Mouse (Mus musculus) spleen, postnatal 4 days (tissue): ENCODE measurements at regions not wholly inside any gene's neighbourhood (a gene's known extent, or its start where the extent isn't known, plus 50 kb on each side); places are given as distances from the start of the nearest gene placed in this dataset.

Experiments
- DNase-seq, 2 experiments: peaks; one replicate each; pipeline ENCODE4 v3.0.0; 2022; ENCODE audit warnings: low spot score in 2 of 2

DNA sequence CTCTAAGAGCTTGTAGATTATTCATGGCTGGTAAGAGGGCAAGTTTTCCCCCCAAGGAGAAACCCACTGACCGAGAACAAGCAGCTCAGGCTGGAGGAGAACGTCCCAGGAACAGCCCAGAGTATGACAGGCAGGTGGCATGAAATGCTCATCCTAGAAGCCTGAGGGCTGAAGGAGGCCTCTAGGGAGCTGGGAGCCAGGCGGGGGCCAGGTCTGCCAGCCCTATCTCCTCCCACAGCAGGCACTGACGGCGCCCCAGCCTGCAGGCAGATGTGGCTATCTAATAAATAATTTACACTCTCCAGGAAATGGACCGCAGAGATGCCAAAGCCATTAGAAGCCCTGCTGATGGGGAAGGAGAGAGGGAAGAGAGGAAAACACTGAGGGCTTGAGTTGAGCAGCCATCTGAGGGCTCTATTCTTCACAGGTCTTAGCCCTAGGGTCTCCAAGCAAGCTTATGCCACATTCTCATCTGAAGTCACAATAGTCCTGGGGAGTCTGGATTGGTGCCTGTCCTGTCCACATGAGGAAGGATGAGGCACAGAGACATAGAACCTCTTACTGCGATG is 176.1 kb downstream of the Mycn start:
- DNase-seq: no peak

DNA sequence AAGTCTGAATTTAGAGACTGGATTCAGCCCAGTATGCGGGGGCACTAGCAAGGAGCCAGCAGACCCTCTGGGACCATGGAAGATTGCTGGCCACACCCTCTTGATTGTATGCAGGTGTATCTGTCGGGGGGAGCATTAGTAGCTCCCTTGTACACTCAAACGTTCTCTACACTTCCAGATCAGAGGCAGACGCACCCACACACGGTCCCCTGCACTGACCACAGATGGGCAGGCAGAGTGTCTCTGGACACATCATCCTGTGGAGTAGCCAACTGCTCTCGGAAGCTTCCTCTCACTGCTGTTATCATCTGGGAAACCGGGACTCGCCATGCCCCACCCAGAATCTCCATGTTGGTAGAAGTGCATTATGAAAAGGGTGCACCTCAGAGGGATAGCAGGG is 176.7 kb downstream of the Mycn start:
- no peak for DNase-seq

DNA sequence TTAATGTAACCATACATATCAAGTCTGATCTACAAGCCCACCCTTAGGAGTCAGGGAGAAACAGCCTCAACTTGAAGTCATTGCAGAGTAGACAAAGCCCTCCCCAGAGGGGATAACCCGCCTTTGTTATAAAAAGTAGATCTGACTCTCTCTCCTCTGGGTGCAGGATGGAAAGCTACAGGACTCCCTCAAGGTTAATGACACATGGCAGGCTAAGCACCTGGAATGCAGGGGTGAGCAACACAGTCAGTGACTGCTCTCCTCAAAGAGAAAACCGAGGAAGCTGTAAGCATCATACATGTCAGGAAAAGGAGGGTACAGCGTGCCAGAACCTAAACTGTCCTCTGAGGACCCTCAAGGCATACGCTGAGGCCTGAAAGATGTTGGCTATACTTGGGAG is 177.1 kb downstream of the Mycn start:
- no peak for DNase-seq

DNA sequence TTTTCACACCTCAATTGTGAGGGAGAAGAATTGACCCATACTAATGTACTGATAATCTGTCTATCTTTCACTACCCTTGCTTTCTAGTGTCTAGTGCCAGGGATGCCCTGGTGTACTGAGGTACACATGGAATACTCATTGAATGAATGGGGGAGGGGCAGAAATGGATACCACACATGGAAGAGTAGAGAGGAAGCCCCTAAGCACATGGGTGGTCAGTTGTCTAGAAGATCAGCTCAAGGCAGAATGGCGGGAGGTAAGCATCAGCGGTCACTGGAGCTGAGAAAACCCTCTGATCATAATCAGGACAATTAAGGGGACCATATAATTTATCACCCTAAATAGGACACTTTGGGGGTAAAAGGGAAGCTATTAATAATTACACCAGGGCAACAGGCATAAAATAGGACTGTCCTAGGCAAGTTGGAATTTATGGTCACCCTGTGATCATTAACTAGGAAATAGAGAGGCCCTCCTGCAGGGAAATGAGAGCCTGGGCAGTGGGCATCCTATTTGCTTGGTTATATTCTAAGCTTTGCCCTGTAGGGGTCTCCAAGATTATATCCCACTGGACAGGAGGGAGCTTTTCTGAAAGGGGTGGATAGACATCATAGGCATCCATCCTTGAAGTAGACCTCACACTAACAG is 185.3 kb downstream of the Mycn start:
- DNase-seq: no peak

DNA sequence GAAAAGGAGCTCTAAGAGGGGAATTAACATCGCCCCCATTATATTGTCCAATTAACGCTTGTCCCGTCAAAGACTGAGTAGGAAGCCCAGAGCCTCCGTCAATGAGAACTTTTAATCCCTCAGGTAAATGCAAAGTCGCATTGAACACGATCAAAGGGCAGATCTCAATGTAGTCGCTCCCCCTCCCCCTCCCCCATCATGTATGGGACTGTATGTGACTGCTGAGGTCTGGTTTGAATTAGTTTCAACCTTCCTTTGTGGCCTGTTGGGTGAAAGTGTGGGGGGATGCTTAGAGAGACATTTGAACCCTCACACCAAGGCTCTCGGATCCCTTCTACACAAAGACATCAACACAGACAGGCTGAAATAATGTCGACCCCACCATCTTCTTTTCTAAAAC is 187.9 kb downstream of the Mycn start:
- no peak for DNase-seq

DNA sequence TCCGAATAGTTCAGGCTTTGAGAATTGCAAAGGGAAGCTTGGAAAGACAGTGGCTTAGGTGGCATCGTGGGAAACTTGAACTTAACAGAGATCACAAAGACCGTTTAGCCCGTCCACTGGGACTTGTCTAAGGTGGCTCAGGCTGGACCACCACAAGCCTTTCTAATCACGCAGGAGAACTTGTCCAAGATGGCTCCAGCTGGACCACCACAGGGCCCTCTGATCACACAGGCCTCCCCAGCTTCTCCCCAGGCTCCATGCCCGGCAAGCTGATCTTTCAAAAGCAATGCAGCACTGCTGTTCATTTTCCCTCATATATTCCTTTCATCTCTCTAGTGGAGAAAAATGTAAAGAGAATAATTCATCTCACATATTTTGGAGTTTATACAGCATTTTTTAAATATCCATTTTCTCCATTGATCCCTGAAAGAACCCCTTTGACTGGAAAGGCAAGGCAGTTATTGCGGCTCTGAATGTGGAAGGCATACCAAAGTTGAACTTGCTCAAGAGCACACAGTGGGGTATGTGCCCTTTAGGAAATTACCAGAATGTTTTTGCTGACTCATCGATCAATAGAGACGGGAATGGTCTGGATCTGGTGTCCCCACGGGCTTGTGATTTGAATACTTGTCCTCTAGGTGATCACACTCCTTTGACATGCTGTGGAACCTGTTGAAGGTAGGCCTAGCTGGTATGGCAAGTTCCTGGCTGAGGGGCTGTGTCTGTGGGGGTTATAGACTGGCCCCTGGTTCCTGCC is 189.9 kb downstream of the Mycn start:
- DNase-seq: no peak

DNA sequence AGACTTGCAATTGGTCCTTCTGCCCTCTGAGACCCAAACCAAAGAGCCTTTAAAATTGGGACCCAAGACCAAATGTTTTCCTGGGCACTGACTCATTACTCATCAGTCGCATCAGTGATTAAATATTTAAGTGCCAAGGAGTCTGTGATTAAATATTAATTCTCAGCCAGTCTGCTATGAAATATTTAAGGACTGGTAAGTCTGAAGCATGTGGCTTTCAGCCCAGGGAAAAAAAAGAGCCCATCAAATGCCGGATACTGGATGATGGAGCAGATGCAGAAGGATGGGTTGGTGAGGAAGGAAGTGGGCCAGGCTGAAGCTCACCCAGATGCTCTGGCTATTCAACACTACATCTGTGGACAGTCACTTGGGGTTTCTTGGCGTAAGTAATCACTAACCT is 192.0 kb downstream of the Mycn start:
- DNase-seq: no peak

DNA sequence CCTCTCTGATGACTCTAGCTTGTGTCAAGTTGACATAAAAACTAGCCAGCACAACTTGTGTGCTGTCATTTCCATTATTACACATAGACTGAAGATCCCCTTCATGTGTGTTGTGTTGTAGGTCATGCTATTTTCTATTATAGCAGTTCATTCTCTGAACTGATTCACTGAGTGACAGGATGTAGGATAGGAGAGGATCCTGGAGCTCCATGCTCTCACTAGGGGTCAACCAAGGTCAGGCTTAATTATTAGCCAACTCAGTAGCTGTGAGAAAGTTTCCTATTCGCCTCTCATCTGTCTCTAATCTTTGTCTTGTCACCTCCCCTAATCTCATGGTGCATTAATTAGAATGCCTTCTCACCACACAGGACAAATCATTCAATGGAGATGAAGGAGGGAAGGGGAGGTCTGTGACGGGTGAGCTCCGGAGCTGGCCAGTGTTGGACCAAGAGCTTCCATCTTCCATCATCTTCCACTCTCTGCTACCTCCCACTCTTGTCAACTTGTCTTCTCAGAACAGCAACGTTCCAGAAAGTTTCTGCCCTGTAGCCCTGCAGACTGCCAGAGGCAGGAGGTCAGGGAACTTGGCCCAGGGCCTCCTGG is 194.8 kb downstream of the Mycn start:
- no peak for DNase-seq

DNA sequence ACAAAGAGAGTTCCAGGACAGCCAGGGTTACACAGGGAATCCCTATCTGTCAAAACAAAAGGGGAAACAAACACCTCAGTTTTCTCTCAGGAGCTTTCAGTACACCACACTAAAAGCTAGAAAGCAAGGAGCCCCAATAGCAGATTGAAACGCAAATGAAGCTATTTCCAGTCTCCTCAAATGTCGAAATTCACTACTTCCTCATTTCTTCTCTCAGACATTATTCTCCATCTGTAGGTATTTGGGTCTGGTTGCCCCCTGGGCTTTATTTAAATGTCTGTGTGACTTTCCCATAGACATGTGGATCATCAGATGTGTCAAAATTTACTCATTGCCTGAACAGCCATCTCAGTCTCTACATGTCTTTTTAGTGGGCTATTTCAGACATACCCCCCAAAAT is 197.2 kb downstream of the Mycn start:
- no peak for DNase-seq

DNA sequence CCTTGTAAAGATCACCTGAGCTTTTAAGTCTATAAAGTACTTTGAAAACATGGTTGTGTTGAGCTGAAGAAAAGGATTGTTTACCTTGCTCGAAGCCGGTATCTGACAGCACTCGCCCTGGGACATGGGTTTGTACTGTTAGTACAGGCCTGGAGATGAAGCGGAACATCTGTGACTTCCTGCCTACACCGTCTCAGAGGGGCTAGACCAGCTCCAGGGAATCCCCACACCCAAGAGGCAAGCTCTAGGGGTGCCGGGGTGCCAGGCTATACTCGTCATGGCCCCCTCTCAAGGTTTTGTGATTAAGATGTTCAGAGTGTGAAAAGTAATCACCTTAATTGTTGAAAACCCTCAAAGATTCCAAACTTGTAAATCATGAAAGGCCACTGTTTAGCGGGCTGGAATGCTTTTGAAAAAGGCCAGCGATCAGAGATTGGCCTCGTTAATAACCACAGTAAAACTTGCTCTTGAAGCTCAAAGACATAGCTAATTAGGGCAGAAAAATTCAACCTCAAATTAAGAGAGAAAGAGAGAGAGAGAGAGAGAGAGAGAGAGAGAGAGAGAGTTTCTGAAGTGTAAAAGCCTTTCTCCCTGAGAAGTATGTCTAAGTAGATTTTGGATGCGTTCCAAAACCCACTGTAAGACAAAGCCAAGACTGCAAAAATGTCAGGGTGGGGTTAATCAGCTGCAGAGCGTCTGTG is 202.9 kb downstream of the Mycn start:
- no peak for DNase-seq

DNA sequence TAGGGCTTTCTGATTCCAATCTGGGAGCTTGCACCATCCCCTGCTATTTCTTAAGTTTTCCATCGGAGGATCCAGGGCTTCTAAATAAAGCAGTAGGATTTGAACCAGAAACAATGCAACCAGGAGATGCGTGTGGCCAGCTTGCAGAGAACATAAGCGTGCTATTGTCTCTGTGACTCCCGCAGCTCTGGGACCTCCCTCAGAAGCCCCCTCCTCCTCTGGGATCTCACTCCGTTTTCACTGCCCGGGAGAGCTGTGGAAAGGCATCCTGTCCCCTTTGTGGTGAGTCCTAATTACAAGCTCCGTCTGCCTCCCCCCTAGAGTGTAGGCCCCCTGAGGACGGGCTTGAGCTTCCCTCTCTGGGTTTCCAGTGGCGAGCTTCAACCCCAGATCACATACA is 215.9 kb downstream of the Mycn start:
- no peak for DNase-seq

DNA sequence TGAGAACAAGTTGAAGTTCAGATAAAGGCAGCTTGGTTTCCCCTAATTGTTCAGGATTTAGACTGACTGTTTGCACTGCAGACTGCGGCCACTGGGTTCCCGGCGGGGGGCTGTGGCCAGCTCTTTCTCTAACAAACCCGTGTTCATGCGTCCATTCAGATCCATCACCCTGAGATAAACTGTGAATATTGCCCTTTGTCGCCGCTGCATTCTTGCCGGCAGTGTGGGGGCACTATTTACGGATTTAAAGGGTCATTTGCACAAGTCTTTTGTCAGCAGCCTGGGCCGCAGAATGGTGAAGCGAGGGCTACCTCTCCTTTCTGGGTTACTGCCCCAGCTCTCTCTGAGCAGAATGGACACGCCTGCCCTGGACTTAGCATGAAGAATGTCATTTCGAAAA is 216.6 kb downstream of the Mycn start:
- DNase-seq: no peak

DNA sequence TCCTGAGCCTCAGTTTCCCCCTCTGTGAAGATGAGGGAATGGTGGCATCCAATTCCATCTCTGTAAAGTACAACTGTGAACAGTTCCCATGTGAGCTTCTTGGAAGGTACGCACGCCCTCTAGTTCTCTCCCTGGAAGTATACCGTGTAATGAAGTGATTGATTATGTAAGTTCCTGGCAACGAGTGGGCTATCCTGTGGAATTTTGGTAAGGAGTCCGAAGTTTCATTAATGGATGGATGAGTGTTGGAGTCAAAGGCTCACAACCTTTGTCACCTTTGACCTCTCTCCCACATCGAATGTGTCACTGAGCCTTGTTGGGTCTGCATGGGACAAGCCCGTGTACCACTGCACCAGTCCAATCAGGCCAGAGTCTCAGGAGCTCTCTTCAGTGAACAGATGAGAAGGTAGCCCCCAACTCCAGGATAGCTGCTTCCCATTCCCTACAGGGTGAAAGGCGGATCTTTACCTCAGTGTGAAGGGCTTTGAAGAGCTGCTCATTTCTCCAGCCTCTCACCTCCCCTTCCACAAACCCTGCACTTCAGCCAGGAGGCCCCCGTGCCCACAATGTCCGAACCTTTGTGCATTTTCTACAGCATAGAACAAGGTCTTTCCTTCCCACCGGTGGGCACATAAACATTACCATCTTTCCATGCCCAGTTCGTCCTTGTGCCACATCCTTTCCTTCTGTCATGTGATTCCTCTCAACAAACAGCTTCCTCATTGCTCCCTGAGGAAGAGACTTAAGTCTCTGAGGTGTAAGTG is 217.8 kb downstream of the Mycn start:
- DNase-seq: no peak

DNA sequence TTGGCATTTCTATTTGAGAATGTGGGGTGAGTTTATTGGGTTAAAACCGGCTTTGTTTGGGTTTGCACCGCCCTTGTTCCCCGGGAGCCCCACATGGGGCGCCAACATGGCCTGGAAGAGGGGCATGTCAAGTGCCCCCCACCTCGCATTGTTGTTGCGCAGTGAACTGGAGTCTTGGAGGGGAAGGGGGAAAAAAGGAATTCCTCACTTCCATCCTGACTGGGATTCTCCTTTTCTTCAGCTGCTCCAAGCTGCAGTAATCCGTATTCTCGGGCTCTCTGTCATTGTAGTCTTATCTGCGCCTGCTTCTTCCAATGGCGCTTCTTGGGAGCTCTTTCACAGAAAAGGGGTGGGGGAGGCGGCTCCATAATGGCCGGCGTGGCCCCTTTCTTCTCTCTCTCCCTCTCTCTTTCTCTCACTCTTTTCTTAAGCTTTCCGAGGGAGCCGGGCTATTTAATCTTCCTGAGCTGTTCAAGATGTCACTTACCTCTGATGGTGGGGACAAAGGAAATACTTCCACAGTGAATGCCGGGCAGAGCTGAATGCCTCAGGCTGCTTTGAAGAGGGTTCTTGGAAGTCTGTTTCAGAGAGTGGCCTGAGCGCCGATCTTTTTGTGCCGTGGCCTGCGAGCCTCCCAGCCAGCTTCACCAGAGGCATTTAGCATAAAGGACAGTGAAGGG is 218.6 kb downstream of the Mycn start:
- DNase-seq: no peak

DNA sequence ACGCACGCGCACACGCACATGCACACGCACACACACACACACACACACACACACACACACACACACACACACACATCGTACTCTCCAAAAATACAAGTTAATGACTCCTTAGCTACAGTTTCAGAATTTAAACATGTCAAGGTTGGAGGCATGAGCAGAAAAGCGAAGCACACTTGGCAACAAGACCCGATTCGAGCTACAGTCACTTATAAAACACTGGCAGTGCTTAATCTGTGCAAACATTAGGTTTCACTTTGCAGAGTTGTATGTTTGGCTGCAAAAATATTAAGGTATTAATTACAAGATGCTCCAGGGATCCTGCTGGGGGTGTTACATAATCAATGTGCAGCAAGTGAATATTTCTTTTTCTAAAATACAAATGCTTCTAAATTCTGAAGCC is 225.0 kb downstream of the Mycn start:
- DNase-seq: no peak

DNA sequence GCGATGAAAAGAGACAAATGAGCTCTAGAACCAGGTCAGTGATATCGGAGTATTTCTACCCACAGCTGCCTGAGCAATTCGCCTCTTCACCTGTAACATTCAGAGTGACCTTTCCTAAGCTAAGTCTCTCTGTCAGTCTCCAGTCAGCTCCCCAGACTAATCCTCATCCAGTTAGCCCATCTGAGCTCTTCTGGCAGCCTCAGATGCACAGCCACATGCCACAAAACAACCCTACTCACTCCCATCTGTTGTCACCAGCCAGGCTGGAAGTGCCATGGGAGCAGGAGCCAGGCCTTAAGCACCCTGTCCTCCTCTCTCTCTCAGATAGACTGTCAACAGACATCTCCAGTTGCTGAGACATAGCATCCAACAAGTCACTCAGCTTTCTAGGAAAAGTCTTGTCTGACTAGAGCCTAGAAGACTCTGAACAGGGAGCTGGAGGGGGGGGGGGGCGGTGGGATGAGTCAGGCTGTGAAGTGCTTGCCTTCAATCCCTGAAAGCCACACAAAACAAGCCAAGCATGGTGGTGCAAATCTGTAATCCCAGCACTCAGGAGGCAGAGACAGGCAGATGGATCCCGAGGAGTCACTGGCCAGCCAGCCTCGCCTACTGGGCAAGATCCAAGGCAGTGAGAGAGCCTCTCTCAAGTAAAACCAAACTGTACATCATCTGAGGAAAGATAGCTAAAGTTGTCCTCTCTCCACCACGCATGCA is 225.6 kb downstream of the Mycn start:
- DNase-seq: no peak

DNA sequence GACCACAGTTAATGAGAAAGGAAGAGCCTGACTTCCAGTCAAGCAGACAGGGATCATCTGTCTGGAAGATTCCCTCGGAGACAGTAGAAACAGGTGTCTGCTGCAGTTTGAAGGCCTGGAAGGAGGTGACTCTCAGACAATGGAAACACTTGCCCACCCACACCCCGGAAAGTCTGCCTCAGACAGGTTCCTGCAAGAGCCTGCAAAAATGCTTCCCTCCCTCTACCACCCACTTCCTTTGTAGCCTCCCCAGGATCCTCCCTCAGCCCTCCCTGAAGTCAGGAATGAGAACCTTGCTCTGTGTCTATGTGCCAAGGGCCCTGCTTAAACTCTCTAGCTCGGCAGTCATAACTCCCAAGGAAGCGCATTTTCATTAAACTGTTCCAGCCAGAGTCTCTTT is 226.2 kb downstream of the Mycn start:
- DNase-seq: no peak

DNA sequence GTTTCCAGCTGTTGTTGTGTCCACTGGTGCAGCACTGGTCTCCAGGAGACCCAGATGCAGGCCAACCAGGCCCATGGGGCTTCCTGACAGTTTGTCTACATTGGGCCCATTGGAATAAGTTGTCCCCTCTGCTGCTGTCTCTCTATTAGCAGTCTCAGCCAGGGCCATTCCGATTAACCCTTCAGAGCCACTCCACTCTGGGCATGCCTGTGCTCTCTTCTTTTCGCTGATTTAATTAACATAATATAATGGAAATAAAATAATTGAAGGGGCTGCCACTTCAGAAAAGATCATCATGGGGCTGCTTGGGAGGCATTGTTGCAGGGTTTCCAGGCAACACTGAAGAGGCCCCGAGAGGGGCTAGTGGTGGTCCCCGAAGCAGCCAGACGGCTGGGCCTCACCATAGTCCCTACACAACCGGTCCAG is 231.5 kb downstream of the Mycn start:
- DNase-seq: no peak

DNA sequence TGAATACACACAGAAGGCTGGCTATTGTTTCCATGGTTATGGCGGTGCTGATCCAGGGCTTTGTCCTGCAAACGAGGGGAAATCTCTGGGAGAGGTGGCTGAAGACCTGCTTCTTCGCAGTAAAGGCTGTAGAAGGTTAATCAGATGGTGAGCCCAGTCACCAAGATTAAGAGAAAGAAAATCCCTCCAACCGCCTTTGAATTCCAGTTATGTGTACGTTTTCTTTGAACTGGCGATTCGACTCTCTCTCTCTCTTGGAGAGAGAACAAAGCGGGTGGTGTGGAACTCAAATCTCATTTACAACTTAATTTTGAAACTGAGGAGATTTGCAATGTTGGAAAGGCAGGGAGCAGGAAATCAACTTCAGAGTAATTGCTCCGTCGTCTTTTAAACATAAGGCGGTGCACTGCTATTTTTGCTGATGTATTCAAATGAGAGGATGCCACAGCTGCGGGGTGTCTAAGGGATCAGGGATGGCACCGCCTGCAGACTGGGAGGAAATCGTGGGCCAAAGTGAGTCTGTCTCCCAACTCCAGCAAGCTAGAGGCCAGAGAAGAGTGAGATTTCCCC is 232.7 kb downstream of the Mycn start:
- no peak for DNase-seq

DNA sequence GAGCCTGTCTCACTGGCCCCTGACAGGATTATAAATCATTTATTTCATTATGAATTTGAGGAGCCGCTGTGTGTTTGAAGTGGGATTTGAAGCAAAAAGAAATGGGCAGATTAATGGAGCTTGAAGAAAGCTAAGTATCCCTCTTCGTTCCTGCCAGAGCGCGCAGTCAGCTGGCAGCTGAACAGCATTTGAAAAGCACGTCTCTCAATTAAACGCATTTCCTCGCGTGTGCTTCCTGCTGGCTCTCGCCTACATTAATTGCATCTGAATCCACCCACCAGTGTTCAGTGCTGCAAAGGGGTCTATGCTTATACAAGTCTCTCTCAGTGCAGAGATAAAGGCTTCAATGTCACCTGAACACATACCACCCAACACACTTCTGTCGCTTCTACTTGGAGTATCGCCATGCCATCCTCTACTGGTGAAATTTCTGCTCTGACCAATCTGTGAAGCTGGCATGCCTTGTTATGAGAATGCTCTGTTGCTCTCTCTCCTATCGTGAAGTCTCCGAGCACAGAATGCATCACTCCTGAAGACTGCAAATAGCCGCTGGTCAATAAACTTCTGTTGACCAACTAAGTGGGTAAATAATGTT is 235.3 kb downstream of the Mycn start:
- no peak for DNase-seq
